Mouse (Mus musculus): ENCODE data around the gene Dtx2.

Gene Dtx2

GRCm38 (mm10) chr5:136066404-136067148, 72.0 kb downstream of the Dtx2 start:
- WGBS, result 65% methylated on average over 11 of the region's 11 CpGs

GRCm38 (mm10) chr5:136069411-136069810, 74.8 kb downstream of the Dtx2 start:
- WGBS, result 78% methylated on average over 2 of the region's 2 CpGs

DNA sequence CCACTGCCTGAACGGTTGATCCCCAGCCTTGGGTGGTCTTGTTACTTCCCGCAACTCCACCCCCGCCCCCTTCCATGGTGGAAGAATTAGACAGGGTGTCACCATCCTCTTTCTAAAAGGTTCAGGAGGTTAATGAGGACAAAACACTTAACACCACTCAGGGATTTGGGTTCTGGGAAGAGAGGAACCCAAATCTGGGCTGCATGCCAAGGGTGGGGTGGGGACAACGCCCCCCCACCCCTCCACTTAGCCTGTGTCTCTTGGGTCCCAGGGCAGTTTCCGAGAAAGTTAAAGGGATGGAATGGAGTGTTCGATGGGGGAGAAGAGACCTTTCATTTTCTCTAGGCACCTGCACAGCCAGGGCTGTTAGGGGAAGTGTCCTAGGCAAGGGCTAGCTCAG, 78.5 kb downstream of the Dtx2 start:
- WGBS, result 50% methylated on average over 6 of the region's 6 CpGs

GRCm38 (mm10) chr5:136073526-136073925, 78.9 kb downstream of the Dtx2 start:
- WGBS, result 73% methylated on average over 11 of the region's 11 CpGs

DNA sequence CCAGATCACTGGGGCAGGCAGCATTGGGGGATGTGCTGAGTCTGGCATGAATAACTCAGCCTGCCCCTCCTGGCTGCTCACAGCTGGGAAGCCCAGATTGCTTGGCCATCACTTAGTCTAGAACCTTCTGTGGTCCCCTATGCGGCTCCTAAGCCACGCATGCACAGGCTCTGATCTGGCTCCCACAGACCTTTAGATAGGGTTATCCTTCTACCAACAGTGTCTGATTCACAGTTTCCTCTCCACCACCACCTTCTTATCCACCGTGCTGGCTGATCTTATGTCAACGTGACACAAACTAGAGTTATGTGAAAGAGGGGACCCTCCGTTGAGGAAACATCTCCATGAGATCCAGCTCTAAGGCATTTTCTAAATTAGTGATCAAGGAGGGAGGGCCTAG, 80.5 kb downstream of the Dtx2 start:
- 96% methylated on average over 5 of the region's 5 CpGs for WGBS

GRCm38 (mm10) chr5:136076284-136076683, 81.7 kb downstream of the Dtx2 start:
- 26% methylated on average over 7 of the region's 7 CpGs for WGBS

GRCm38 (mm10) chr5:136077001-136077550, 82.5 kb downstream of the Dtx2 start:
- WGBS, result 70% methylated on average over 9 of the region's 9 CpGs

GRCm38 (mm10) chr5:136078136-136078535, 83.5 kb downstream of the Dtx2 start:
- WGBS, result 83% methylated on average over 5 of the region's 5 CpGs

DNA sequence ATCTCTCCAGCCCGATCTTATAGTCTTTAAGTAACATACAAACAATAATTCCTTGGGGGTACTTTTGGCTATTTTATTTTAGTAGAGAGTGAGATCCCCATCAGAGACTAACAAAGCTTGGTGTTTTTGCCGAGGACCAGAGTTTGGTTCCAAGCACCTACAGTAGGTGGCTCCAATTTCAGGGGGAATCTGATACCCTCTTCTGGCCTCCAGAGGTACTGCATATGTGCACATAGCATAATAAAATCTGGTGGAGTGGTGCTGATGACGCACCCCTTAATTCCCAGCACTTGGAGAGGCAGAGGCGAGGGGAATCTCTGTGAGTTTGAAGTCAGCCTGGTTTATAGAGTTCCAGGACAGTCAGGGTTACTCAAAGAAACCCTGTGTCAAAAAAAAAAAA, 87.7 kb downstream of the Dtx2 start:
- WGBS, result 81% methylated on average over 4 of the region's 4 CpGs

Measured in cerebral cortex, adult 2 months (tissue).